ENCODE assay signal across 9 mouse cellular contexts in the genomic region with DNA sequence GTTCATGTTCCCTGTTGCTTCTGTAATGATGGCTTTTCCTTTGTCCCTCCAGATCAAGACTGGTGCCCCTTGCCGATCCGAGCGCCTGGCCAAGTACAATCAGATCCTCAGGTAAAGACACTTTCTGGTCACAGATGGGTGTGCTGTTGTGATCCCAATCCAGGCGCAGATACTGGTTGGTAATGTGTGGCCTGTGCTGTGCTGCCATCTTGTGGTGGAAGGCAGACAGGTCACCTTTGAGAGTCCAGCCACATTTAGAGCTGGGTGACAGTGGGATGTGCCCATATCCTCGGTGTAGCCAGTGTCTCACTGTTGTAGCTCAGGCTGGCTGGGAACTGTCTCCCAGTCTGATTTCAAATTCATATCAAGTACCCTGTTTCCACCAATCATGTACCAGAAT. TPM values are rescaled to one million over a fixed set of nuclear protein-coding genes. Genes with fewer than 3 reads are reported as not detected.
A peak's percentile ranks its signal among the peaks of the same experiment; 100 is the strongest.
DNase-seq lines count a peak whose midpoint lies in the region; TF ChIP-seq lines count a peak whose summit lies in the region.
"Had no signal": no experiment of that assay in that cellular context is flagged by ENCODE, and none has a peak within 500 bp of the region (broad histone marks: within the 10 kb centered on the region; RNA-seq: fewer than 3 reads in every experiment).

No protein-coding gene starts in this region.

- in situ Hi-C loops in CH12.LX (cut with MboI; ENCODE audit: low pct_ligation_motif_present, low pct_unique_long_range_greater_than_20kb, low sequenced_read_pairs): no loop called here

- dilution Hi-C loops in CH12.LX (cut with MboI; ENCODE audit: extremely low pct_ligation_motif_present, extremely low pct_unique_long_range_greater_than_20kb, low sequenced_read_pairs): no loop called here

- DNase-seq in CH12.LX (ENCODE audit: extremely low read depth) (peak; percentile 71), ZHBTc4 (ENCODE audit: low read depth, low spot score) (peak; percentile 91)
- peak; percentile 68 to 80 for DNase-seq in heart, postnatal 14 days
- DNase-seq in kidney, postnatal 4 days: peak; percentile 79 to 84
- DNase-seq in lung, postnatal 10 days: peak; percentile 77
- peak; percentile 84 for DNase-seq in retina, postnatal 1 day
- DNase-seq in ovary, adult 18-20 months (ENCODE audit: low spot score): no peak

- peak; percentile 71 to 85 for TF ChIP-seq CTCF in CH12.LX (conservative IDR thresholded peaks at IDR 0.05 in 1 of 2, IDR thresholded peaks at IDR 0.05 in 1 of 2; ENCODE audit: low read depth in 2 of 2, low read length in 2 of 2)
- TF ChIP-seq CTCF in cortical plate, adult 2 months (IDR thresholded peaks at IDR 0.05; ENCODE audit: extremely low read depth, insufficient read depth, low read length): peak; percentile 95

- intact Hi-C loops in heart, postnatal 14 days (cut with DNase I): loop anchor here (2.0 kb wide), 1 partner anchor 71 kb away; no protein-coding TSS in a partner anchor

- no peak for TF ChIP-seq POLR2A in CH12.LX (IDR thresholded peaks at IDR 0.05; ENCODE audit: low read depth, low read length)
- TF ChIP-seq POLR2A in cortical plate, adult 2 months (IDR thresholded peaks at IDR 0.05; ENCODE audit: extremely low read depth, insufficient read depth, low read length): no peak

- no peak overlapping the region for H3K27ac ChIP-seq in CH12.LX (ENCODE audit: insufficient read depth, low read depth)
- no peak overlapping the region for H3K27ac ChIP-seq in cortical plate, adult 2 months (ENCODE audit: insufficient read depth, low read length)

- no peak overlapping the region for H3K4me3 ChIP-seq in CH12.LX (replicated peaks in 1 of 3; ENCODE audit: low read depth in 2 of 3, low read length in 2 of 3, poor library complexity in 1 of 3)
- no peak overlapping the region for H3K4me3 ChIP-seq in cortical plate, adult 2 months (ENCODE audit: insufficient read depth, low read length)

- H3K36me3 ChIP-seq in CH12.LX (replicated peaks in 1 of 2; ENCODE audit: control insufficient read depth in 1 of 2, insufficient read depth in 1 of 2, low read length in 1 of 2): peaks cover 79 to 93% of the 10 kb centered on the region in 2 experiments

- no peak for TF ChIP-seq EP300 in CH12.LX (IDR thresholded peaks at IDR 0.05; ENCODE audit: low read length)

- H3K4me1 ChIP-seq in CH12.LX (ENCODE audit: control insufficient read depth in 1 of 2, insufficient read depth in 2 of 2): peaks cover 0 to 16% of the 10 kb centered on the region in 2 experiments; a peak in 2 of 4 replicates
- peaks cover 10% of the 10 kb centered on the region for H3K4me1 ChIP-seq in cortical plate, adult 2 months (ENCODE audit: control insufficient read depth, insufficient read depth, low read length)

- no peaks in the 10 kb centered on the region for H3K9me3 ChIP-seq in CH12.LX (replicated peaks; ENCODE audit: low read length)

- H3K27me3 ChIP-seq in CH12.LX (replicated peaks): no peaks in the 10 kb centered on the region

- no peak overlapping the region for H3K9ac ChIP-seq in CH12.LX (ENCODE audit: insufficient read depth, low read depth)

- no peak overlapping the region for H3K4me2 ChIP-seq in CH12.LX (ENCODE audit: insufficient read depth, low read depth, poor library complexity, severe bottlenecking)

- peak; percentile 48 for TF ChIP-seq RAD21 in CH12.LX (IDR thresholded peaks at IDR 0.05; ENCODE audit: low read depth, low read length)

- peaks cover 4% of the 10 kb centered on the region for H3K79me2 ChIP-seq in CH12.LX (replicated peaks; ENCODE audit: control insufficient read depth, extremely low read depth, insufficient read depth, poor library complexity, severe bottlenecking)

TF ChIP-seq in CH12.LX, 34 proteins besides CTCF, POLR2A, EP300 and RAD21:
- no peak for TF ChIP-seq MEF2A (IDR thresholded peaks at IDR 0.05; ENCODE audit: borderline replicate concordance, low read depth, low read length)
- peak; percentile 48 for TF ChIP-seq SMC3 (IDR thresholded peaks at IDR 0.05; ENCODE audit: low read depth, low read length)
TF ChIP-seq in CH12.LX: peak in this region for 1.

RNA-seq across cellular contexts. Expression of gene Eno1, which starts 11.5 kb away (rescaled TPM):
- total RNA-seq in CH12.LX (2012; rRNA removed) (1,210 and 1,985 TPM in 2 replicates), CH12.LX (2014; rRNA removed) (903 and 1,109 TPM in 2 replicates)
- polyA plus RNA-seq in CH12.LX (2012; ENCODE audit: insufficient read length, low read depth): 1,272 and 1,619 TPM in 2 replicates
- 902 and 906 TPM in 2 replicates for polyA plus RNA-seq in cortical plate, adult 2 months (2012; rRNA removed)
- 100 to 1,000 TPM; 165 to 170 TPM for total RNA-seq in heart, postnatal 14 days (2021)

RNA-seq across cellular contexts. Expression of gene Rere, which starts 33.4 kb away (rescaled TPM):
- total RNA-seq in CH12.LX (2012; rRNA removed) (8.2 and 8.7 TPM in 2 replicates), CH12.LX (2014; rRNA removed) (3.1 and 3.4 TPM in 2 replicates)
- 28.2 and 36.5 TPM in 2 replicates for polyA plus RNA-seq in CH12.LX (2012; ENCODE audit: insufficient read length, low read depth)
- polyA plus RNA-seq in cortical plate, adult 2 months (2012; rRNA removed): 44.2 and 50.5 TPM in 2 replicates
- 10 to 100 TPM; 52.5 to 62.6 TPM for total RNA-seq in heart, postnatal 14 days (2021)

RNA-seq across cellular contexts. Expression of gene Car6, which starts 46.9 kb away (rescaled TPM):
- total RNA-seq in CH12.LX (2012; rRNA removed) (not detected in 2 replicates), CH12.LX (2014; rRNA removed) (not detected in 2 replicates)
- not detected in 2 replicates for polyA plus RNA-seq in CH12.LX (2012; ENCODE audit: insufficient read length, low read depth)
- polyA plus RNA-seq in cortical plate, adult 2 months (2012; rRNA removed): not detected in 2 replicates
- total RNA-seq in heart, postnatal 14 days (2021): not detected
- total RNA-seq: gastrocnemius, adult 8-10 months had no signal

Comparison
In these comparisons a context has a peak if more than half of its experiments do, and no peak if none do; other contexts are left out.
1. RNA of gene Eno1, which starts 11.5 kb away (total RNA-seq): 903 to 1,985 TPM in CH12.LX; 165 to 170 TPM in heart, postnatal 14 days; every median in the first group is over 4 times any median in the second.
2. RNA of gene Rere, which starts 33.4 kb away (total RNA-seq): 52.5 to 62.6 TPM in heart, postnatal 14 days; 3.1 to 8.7 TPM in CH12.LX; every median in the first group is over 4 times any median in the second.